Mouse (Mus musculus): ENCODE measurements around the gene Zbtb42.

The Zbtb42 gene

GRCm38 (mm10) chr12:112678555-112679026, at the start of gene Zbtb42:
TSS of gene Zbtb42 (plus strand) at chr12:112678828.
- DNase-seq (ENCODE audit: low read depth) = no peak

- DNase-seq (ENCODE audit: low read depth) = peak; percentile 85
Observed at GRCm38 (mm10) chr12:112628928-112629721, 49.5 kb upstream of the Zbtb42 start.

- no peak for DNase-seq (ENCODE audit: low read depth)
Observed at GRCm38 (mm10) chr12:112630029-112630428, 48.6 kb upstream of the Zbtb42 start.

GRCm38 (mm10) chr12:112630796-112631195, 47.8 kb upstream of the Zbtb42 start:
- no peak for DNase-seq (ENCODE audit: low read depth)

- no peak for DNase-seq (ENCODE audit: low read depth)
Observed at GRCm38 (mm10) chr12:112631472-112631871, 47.2 kb upstream of the Zbtb42 start.

GRCm38 (mm10) chr12:112632084-112632777, 46.4 kb upstream of the Zbtb42 start:
- no peak for DNase-seq (ENCODE audit: low read depth)

GRCm38 (mm10) chr12:112632907-112633306, 45.7 kb upstream of the Zbtb42 start:
- no peak for DNase-seq (ENCODE audit: low read depth)

- no peak for DNase-seq (ENCODE audit: low read depth)
Observed at GRCm38 (mm10) chr12:112633686-112634085, 44.9 kb upstream of the Zbtb42 start.

- no peak for DNase-seq (ENCODE audit: low read depth)
Observed at GRCm38 (mm10) chr12:112639526-112639925, 39.1 kb upstream of the Zbtb42 start.

- no peak for DNase-seq (ENCODE audit: low read depth)
Observed at GRCm38 (mm10) chr12:112643126-112643525, 35.5 kb upstream of the Zbtb42 start.

- DNase-seq (ENCODE audit: low read depth) = peak; percentile 99
Observed at GRCm38 (mm10) chr12:112644180-112644854, 34.3 kb upstream of the Zbtb42 start, which contains the start of gene Siva1. TSS of gene Siva1 (plus strand) at chr12:112644679.

GRCm38 (mm10) chr12:112644855-112645506, 33.6 kb upstream of the Zbtb42 start:
- peak; percentile 23 for DNase-seq (ENCODE audit: low read depth)

- DNase-seq (ENCODE audit: low read depth) = no peak
Observed at GRCm38 (mm10) chr12:112646139-112646538, 32.5 kb upstream of the Zbtb42 start.

- peak; percentile 66 for DNase-seq (ENCODE audit: low read depth)
Observed at GRCm38 (mm10) chr12:112648081-112648480, 30.5 kb upstream of the Zbtb42 start.

GRCm38 (mm10) chr12:112651778-112652439, 26.7 kb upstream of the Zbtb42 start:
- DNase-seq (ENCODE audit: low read depth) = no peak

GRCm38 (mm10) chr12:112653157-112653824, 25.3 kb upstream of the Zbtb42 start:
- DNase-seq (ENCODE audit: low read depth) = peak; percentile 90

GRCm38 (mm10) chr12:112654076-112654475, 24.6 kb upstream of the Zbtb42 start:
- DNase-seq (ENCODE audit: low read depth) = no peak

GRCm38 (mm10) chr12:112658619-112659018, 20.0 kb upstream of the Zbtb42 start:
- DNase-seq (ENCODE audit: low read depth) = peak; percentile 71

- DNase-seq (ENCODE audit: low read depth) = peak; percentile 58
Observed at GRCm38 (mm10) chr12:112659109-112659508, 19.5 kb upstream of the Zbtb42 start.

- peak; percentile 78 for DNase-seq (ENCODE audit: low read depth)
Observed at GRCm38 (mm10) chr12:112660576-112661326, 17.9 kb upstream of the Zbtb42 start.

Measured in NIH3T3 (cell line).